Mouse (Mus musculus) MEL (cell line): ENCODE measurements around the gene Ass1. TPM values are rescaled to one million over a fixed set of nuclear protein-coding genes. Genes with fewer than 3 reads are reported as not detected.

ENCODE experiments used
- DNase-seq: peaks from one replicate; pipeline ENCODE4 v3.0.0; 2011; ENCODE audit warnings: low read depth, low spot score
- H3K27ac ChIP-seq: 2 replicates; pipeline ENCODE4 v1.5.1; 2012; ENCODE audit warnings: low read depth, mild to moderate bottlenecking, control low read depth, low read length, moderate library complexity; ENCODE audit not compliant: control insufficient read depth
- H3K27me3 ChIP-seq, 2 experiments: fragments of 150-350 bp in 1 of 2; sonication (generic) in 1 of 2; 2 replicates each; pipeline ENCODE4 v1.6.1; 2012; ENCODE audit warnings: low read length in 2 of 2, mild to moderate bottlenecking in 2 of 2, improper control_type of control experiment in 1 of 2, moderate library complexity in 1 of 2; ENCODE audit not compliant: insufficient read depth in 2 of 2, control insufficient read depth in 1 of 2
- H3K36me3 ChIP-seq, 2 experiments: 2 replicates each; pipeline ENCODE4 v1.6.1; 2012 to 2014; ENCODE audit warnings: low read length in 2 of 2, improper control_type of control experiment in 1 of 2, inconsistent platforms in 1 of 2, mild to moderate bottlenecking in 1 of 2; ENCODE audit not compliant: insufficient read depth in 2 of 2, control insufficient read depth in 1 of 2
- H3K4me1 ChIP-seq, 2 experiments: fragments of 150-350 bp in 1 of 2; sonication (generic) in 1 of 2; 2 replicates each; pipeline ENCODE4 v1.6.1; 2012; ENCODE audit warnings: low read length in 2 of 2, improper control_type of control experiment in 1 of 2, mild to moderate bottlenecking in 1 of 2; ENCODE audit not compliant: insufficient read depth in 2 of 2, control insufficient read depth in 1 of 2
- H3K4me3 ChIP-seq, 2 experiments: fragments of 150-350 bp in 1 of 2; sonication (generic) in 1 of 2; 2 replicates each; pipeline ENCODE4 v1.5.1; 2012; ENCODE audit warnings: low read depth in 2 of 2, low read length in 2 of 2, mild to moderate bottlenecking in 2 of 2, moderate library complexity in 2 of 2, control low read depth in 1 of 2, improper control_type of control experiment in 1 of 2; ENCODE audit not compliant: control insufficient read depth in 1 of 2, insufficient read depth in 1 of 2
- H3K79me2 ChIP-seq: 2 replicates; pipeline ENCODE4 v1.6.1; 2012; ENCODE audit warnings: mild to moderate bottlenecking, low read length, moderate library complexity; ENCODE audit not compliant: control insufficient read depth, poor library complexity, insufficient read depth
- H3K9ac ChIP-seq: 2 replicates; pipeline ENCODE4 v1.6.1; 2012; ENCODE audit warnings: low read depth, mild to moderate bottlenecking, control low read depth, low read length, moderate library complexity; ENCODE audit not compliant: control insufficient read depth, poor library complexity, severe bottlenecking
- H3K9me3 ChIP-seq: fragments of 150-350 bp; sonication (generic); replicated peaks from 2 replicates; pipeline ENCODE4 v1.6.1; 2012; ENCODE audit warnings: mild to moderate bottlenecking, low read length, improper control_type of control experiment, moderate library complexity; ENCODE audit not compliant: insufficient read depth
- BHLHE40 ChIP-seq: IDR thresholded peaks from 2 replicates; pipeline ENCODE4 v1.6.1; 2012; ENCODE audit warnings: low read depth, mild to moderate bottlenecking, inconsistent platforms, low read length, improper control_type of control experiment, borderline replicate concordance
- CHD1 ChIP-seq: IDR thresholded peaks from 2 replicates; pipeline ENCODE4 v1.6.1; 2012; ENCODE audit warnings: low read depth, mild to moderate bottlenecking, inconsistent platforms, low read length, improper control_type of control experiment
- CHD2 ChIP-seq: IDR thresholded peaks from 2 replicates; pipeline ENCODE4 v1.6.1; 2011; ENCODE audit warnings: low read length, improper control_type of control experiment
- CTCF ChIP-seq, 3 experiments: IDR thresholded peaks in 2 of 3; conservative IDR thresholded peaks in 1 of 3; 2 replicates each; pipeline ENCODE4 v1.5.1; 2011 to 2012; ENCODE audit warnings: low read length in 3 of 3, low read depth in 2 of 3, mild to moderate bottlenecking in 2 of 3, improper control_type of control experiment in 1 of 3, inconsistent platforms in 1 of 3, mixed read lengths in 1 of 3, moderate library complexity in 1 of 3; ENCODE audit not compliant: control insufficient read depth in 1 of 3, insufficient read depth in 1 of 3, poor library complexity in 1 of 3, severe bottlenecking in 1 of 3
- E2F4 ChIP-seq: IDR thresholded peaks from 2 replicates; pipeline ENCODE4 v1.6.1; 2011; ENCODE audit warnings: low read depth, low read length, improper control_type of control experiment, borderline replicate concordance
- ETS1 ChIP-seq: IDR thresholded peaks from 2 replicates; pipeline ENCODE4 v1.6.1; 2012; ENCODE audit warnings: low read depth, mild to moderate bottlenecking, inconsistent platforms, low read length, improper control_type of control experiment, moderate library complexity
- GATA1 ChIP-seq: IDR thresholded peaks from 2 replicates; pipeline ENCODE4 v1.6.1; 2011; ENCODE audit warnings: low read depth, low read length, improper control_type of control experiment
- HCFC1 ChIP-seq: IDR thresholded peaks from 2 replicates; pipeline ENCODE4 v1.6.1; 2012; ENCODE audit warnings: low read depth, mild to moderate bottlenecking, inconsistent platforms, low read length, improper control_type of control experiment, moderate library complexity
- MAFK ChIP-seq: IDR thresholded peaks from 2 replicates; pipeline ENCODE4 v1.6.1; 2011; ENCODE audit warnings: low read depth, mild to moderate bottlenecking, low read length, improper control_type of control experiment, borderline replicate concordance
- MAX ChIP-seq: IDR thresholded peaks from 2 replicates; pipeline ENCODE4 v1.6.1; 2011; ENCODE audit warnings: low read length, improper control_type of control experiment
- MAZ ChIP-seq: IDR thresholded peaks from 2 replicates; pipeline ENCODE4 v1.6.1; 2012; ENCODE audit warnings: low read depth, mild to moderate bottlenecking, inconsistent platforms, low read length, improper control_type of control experiment
- MYC ChIP-seq: IDR thresholded peaks from 2 replicates; pipeline ENCODE4 v1.6.1; 2011; ENCODE audit warnings: low read depth, mild to moderate bottlenecking, low read length, improper control_type of control experiment, moderate library complexity
- NELFE ChIP-seq: IDR thresholded peaks from 2 replicates; pipeline ENCODE4 v1.6.1; 2011; ENCODE audit warnings: low read depth, low read length, improper control_type of control experiment
- NRF1 ChIP-seq: IDR thresholded peaks from 2 replicates; pipeline ENCODE4 v1.6.1; 2014; ENCODE audit warnings: low read depth, mild to moderate bottlenecking, inconsistent platforms, low read length, improper control_type of control experiment, moderate library complexity; ENCODE audit not compliant: poor library complexity, insufficient read depth, severe bottlenecking
- POLR2A ChIP-seq, 2 experiments: IDR thresholded peaks; 2 replicates each; pipeline ENCODE4 v1.6.1; 2011 to 2012; ENCODE audit warnings: low read length in 2 of 2, mild to moderate bottlenecking in 2 of 2, control low read depth in 1 of 2, improper control_type of control experiment in 1 of 2, low read depth in 1 of 2, moderate library complexity in 1 of 2; ENCODE audit not compliant: control insufficient read depth in 1 of 2, insufficient read depth in 1 of 2, poor library complexity in 1 of 2
- POLR2AphosphoS2 ChIP-seq: IDR thresholded peaks from 2 replicates; pipeline ENCODE4 v1.6.1; 2011; ENCODE audit warnings: low read length, improper control_type of control experiment
- POLR2AphosphoS5 ChIP-seq: IDR thresholded peaks from 2 replicates; pipeline ENCODE4 v1.6.1; 2012; ENCODE audit warnings: low read depth, borderline replicate concordance, mild to moderate bottlenecking, inconsistent platforms, low read length, moderate library complexity, mixed read lengths
- RAD21 ChIP-seq: IDR thresholded peaks from 2 replicates; pipeline ENCODE4 v1.6.1; 2011; ENCODE audit warnings: mild to moderate bottlenecking, low read depth, low read length, improper control_type of control experiment
- RCOR1 ChIP-seq: IDR thresholded peaks from 2 replicates; pipeline ENCODE4 v1.6.1; 2012; ENCODE audit warnings: low read depth, mild to moderate bottlenecking, inconsistent platforms, low read length, improper control_type of control experiment
- SMC3 ChIP-seq: IDR thresholded peaks from 2 replicates; pipeline ENCODE4 v1.6.1; 2011; ENCODE audit warnings: low read depth, low read length, improper control_type of control experiment
- TAL1 ChIP-seq: IDR thresholded peaks from 2 replicates; pipeline ENCODE4 v1.6.1; 2012; ENCODE audit warnings: mild to moderate bottlenecking, inconsistent platforms, low read length, moderate library complexity, mixed read lengths
- TBP ChIP-seq: IDR thresholded peaks from 2 replicates; pipeline ENCODE4 v1.8.0; 2011; ENCODE audit warnings: low read depth, low read length, improper control_type of control experiment
- USF1 ChIP-seq: IDR thresholded peaks from 2 replicates; pipeline ENCODE4 v1.6.1; 2014; ENCODE audit warnings: low read depth, mild to moderate bottlenecking, inconsistent platforms, low read length, improper control_type of control experiment, moderate library complexity
- ZC3H11A ChIP-seq: IDR thresholded peaks from 2 replicates; pipeline ENCODE4 v1.6.1; 2012; ENCODE audit warnings: low read depth, mild to moderate bottlenecking, inconsistent platforms, low read length, improper control_type of control experiment
- ZKSCAN1 ChIP-seq: IDR thresholded peaks from 2 replicates; pipeline ENCODE4 v1.6.1; 2012; ENCODE audit warnings: low read depth, mild to moderate bottlenecking, inconsistent platforms, low read length, improper control_type of control experiment, moderate library complexity
- ZNF384 ChIP-seq: IDR thresholded peaks from 2 replicates; pipeline ENCODE4 v1.6.1; 2012; ENCODE audit warnings: low read depth, mild to moderate bottlenecking, inconsistent platforms, low read length, improper control_type of control experiment
- polyA plus RNA-seq, 2 experiments: library from polyadenylated mRNA; stranded (reverse) in 1 of 2; unstranded in 1 of 2; fragments of >175 nt in 1 of 2; fragments of >200 nt in 1 of 2; gene quantifications; 2 replicates each; pipeline versions ENCODE4 v1.2.1 to v1.2.4; 2012; ENCODE audit warnings: low replicate concordance in 2 of 2, low read depth in 1 of 2; ENCODE audit not compliant: insufficient read length in 2 of 2, insufficient read depth in 1 of 2, missing spikeins in 1 of 2
- total RNA-seq: library from RNA; depleted of rRNA; stranded (reverse); fragments of 300-350 nt; gene quantifications from 2 replicates; pipeline ENCODE4 v1.2.3, GENCODE M21; 2012

Gene Ass1
- total and polyA plus RNA-seq, 3 experiments: 45.0 to 88.0 TPM; not detected in 1

DNA sequence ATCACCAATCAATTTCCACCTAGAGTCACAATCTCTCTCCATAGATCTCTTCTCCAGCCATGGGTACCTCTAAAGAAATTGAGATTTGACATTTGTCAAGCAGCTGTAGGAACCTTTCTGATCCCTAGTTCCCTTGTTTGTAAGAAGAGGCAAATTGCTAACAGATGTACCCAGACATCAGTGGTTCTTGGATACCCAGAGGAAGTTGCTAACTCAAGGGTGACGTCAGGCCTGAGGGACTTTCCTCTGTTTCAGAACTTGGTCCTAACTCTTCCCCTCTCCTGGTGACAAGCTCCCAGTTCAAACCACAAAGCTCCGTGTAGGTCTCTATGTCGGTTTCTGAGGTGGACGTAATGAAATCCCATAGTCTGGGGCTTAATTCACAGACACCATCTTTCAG is 24.0 kb upstream of the Ass1 start:
- H3K36me3 ChIP-seq: peaks cover 0 to 6% of the 10 kb centered on the region in 2 experiments; a peak in 1 of 4 replicates

DNA sequence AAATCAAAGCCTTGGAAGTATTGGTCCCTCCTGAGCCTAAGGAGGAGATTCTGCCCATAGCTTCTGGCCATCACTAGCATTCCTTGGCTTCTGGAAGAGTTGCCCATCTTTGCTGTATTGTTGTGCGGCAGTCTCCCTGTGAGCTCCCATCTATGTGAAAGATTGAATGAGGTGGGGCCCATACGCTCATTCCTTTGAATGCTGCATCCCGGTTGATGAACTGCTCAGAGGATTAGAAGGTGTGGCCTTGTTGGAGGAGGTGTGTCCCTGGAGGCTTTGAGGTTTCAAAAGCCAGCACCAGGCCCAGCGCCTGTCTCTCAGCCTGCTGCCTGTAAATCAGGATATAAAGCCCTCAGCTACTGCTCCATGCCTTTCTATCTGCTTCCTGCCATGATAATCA is 23.6 kb upstream of the Ass1 start:
- Histone ChIP-seq H3K4me3 (no peak overlapping the region), H3K4me1 (peaks cover 6 to 23% of the 10 kb centered on the region in 2 experiments), H3K9me3 (no peaks in the 10 kb centered on the region), H3K79me2 (no peaks in the 10 kb centered on the region), H3K36me3 (peaks cover 0 to 6% of the 10 kb centered on the region in 2 experiments; a peak in 1 of 4 replicates), H3K27ac (no peak overlapping the region), H3K9ac (no peak overlapping the region), H3K27me3 (no peaks in the 10 kb centered on the region)
- no peak for TF ChIP-seq E2F4
- no peak for TF ChIP-seq RAD21
- TF ChIP-seq BHLHE40: no peak
- no peak for TF ChIP-seq MAFK
- TF ChIP-seq ZNF384: no peak
- TF ChIP-seq CHD1: no peak
- no peak for TF ChIP-seq NRF1
- TF ChIP-seq HCFC1: no peak
- no peak for TF ChIP-seq ETS1
- TF ChIP-seq POLR2A (IDR thresholded peaks at IDR 0.05; ENCODE audit: control insufficient read depth in 1 of 2, insufficient read depth in 1 of 2, low read depth in 1 of 2, low read length in 2 of 2, poor library complexity in 1 of 2): no peak
- TF ChIP-seq CHD2: no peak
- no peak for TF ChIP-seq MAX
- no peak for TF ChIP-seq GATA1
- TF ChIP-seq ZC3H11A: no peak
- DNase-seq: no peak

More for the DNA sequence above, 24.0 kb upstream of the Ass1 start:
- Histone ChIP-seq H3K4me1 (peaks cover 6 to 23% of the 10 kb centered on the region in 2 experiments), H3K79me2 (no peaks in the 10 kb centered on the region), H3K4me3 (no peak overlapping the region), H3K27ac (no peak overlapping the region), H3K9me3 (no peaks in the 10 kb centered on the region), H3K9ac (no peak overlapping the region), H3K27me3 (no peaks in the 10 kb centered on the region)
- TF ChIP-seq ZKSCAN1 (no peak), RAD21 (no peak), NELFE (no peak), HCFC1 (no peak), NRF1 (no peak)
- no peak for DNase-seq

DNA sequence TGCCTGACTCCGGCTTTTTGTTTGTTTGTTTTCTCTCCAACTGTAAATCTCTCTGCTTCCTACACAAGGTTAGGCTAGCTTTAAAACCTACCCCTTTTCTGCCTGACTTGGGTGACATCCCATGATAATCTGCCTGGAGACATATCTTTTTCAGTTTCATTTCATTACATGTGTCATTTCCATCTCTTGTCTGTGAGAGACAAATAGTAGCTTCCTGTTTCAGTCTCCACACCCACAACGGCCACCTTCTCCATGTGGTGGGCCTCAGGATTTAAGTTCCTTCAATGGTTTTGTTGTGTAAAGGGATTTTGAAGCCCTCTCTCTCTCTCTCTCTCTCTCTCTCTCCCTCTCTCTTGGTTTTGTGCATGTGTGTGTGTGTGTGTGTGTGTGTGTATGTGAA is 22.5 kb upstream of the Ass1 start:
- Histone ChIP-seq H3K4me3 (no peak overlapping the region), H3K9ac (peak overlapping the region; percentile 27), H3K4me1 (peaks cover 6 to 19% of the 10 kb centered on the region in 2 experiments), H3K27ac (peak overlapping the region; percentile 57), H3K27me3 (no peaks in the 10 kb centered on the region), H3K36me3 (peaks cover 0 to 6% of the 10 kb centered on the region in 2 experiments; a peak in 1 of 4 replicates), H3K79me2 (no peaks in the 10 kb centered on the region), H3K9me3 (no peaks in the 10 kb centered on the region)
- DNase-seq: peak; percentile 84
- TF ChIP-seq MAFK: no peak
- no peak for TF ChIP-seq NRF1
- no peak for TF ChIP-seq ZKSCAN1
- peak; percentile 34; the same call in 1 of the 2 replicates for TF ChIP-seq NELFE
- TF ChIP-seq RAD21: no peak
- TF ChIP-seq CHD1: no peak
- TF ChIP-seq SMC3: no peak
- TF ChIP-seq MYC: peak; percentile 90
- TF ChIP-seq E2F4: no peak
- TF ChIP-seq USF1: no peak
- 0 out of 2 replicates have a peak, but pooled peaks have one; percentile 41 for TF ChIP-seq MAZ
- TF ChIP-seq TAL1: no peak
- no peak for TF ChIP-seq RCOR1
- TF ChIP-seq CHD2: no peak
- peak; percentile 33; the same call in 1 of the 2 replicates for TF ChIP-seq TBP
- TF ChIP-seq CTCF (IDR thresholded peaks at IDR 0.05 in 2 of 3, conservative IDR thresholded peaks at IDR 0.05 in 1 of 3; ENCODE audit: control insufficient read depth in 1 of 3, insufficient read depth in 1 of 3, low read depth in 2 of 3, low read length in 3 of 3, poor library complexity in 1 of 3, severe bottlenecking in 1 of 3): no peak
- TF ChIP-seq POLR2AphosphoS5: no peak
- TF ChIP-seq POLR2AphosphoS2: no peak
- TF ChIP-seq ZNF384: no peak
